ENCODE assay signal across 22 mouse cellular contexts in the genomic region with DNA sequence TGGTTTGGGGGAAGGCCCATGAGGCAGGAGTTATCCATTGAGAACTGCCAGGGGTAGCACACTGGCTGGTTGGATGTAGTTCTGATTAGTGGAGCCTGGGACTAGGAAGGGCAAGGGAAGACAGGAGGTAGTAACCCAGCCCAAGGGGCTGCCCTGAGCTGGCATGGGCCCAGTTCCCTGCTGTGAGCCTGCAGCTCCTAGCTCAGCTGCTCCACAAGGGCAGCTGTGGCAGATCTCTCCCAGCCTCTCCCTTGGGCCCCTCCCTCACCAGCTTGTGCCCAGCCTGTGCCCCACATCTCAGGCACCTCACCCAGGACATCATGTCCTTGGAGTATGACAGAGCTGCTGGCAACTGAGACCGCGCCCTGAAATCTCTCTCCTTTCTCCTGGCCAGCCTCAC. TPM values are rescaled to one million over a fixed set of nuclear protein-coding genes. Genes with fewer than 3 reads are reported as not detected.
DNase-seq lines count a peak whose midpoint lies in the region; ATAC-seq and TF ChIP-seq lines count a peak whose summit lies in the region.
"Had no signal": no experiment of that assay in that cellular context is flagged by ENCODE, and none has a peak within 500 bp of the region (broad histone marks: within the 10 kb centered on the region; RNA-seq: fewer than 3 reads in every experiment).

No protein-coding gene starts in this region.

- DNase-seq in gastrocnemius, adult 2 months: peak; percentile 30
- no peak for DNase-seq in gastrocnemius, adult 8-10 months (ENCODE audit: low spot score in 2 of 2)
- DNase-seq in midbrain, embryonic 10.5 days (ENCODE audit: low spot score): no peak
- peak; percentile 18 for DNase-seq in gastrocnemius, postnatal 14 days
- peak; percentile 33 for DNase-seq in liver, postnatal 0 days
- no peak for DNase-seq in urinary bladder, postnatal 10 days (ENCODE audit: low spot score)
- DNase-seq: cerebellum, adult 9-10 months; embryo, embryonic 11 days; forebrain, postnatal 0 days; kidney, adult 8-10 months; kidney, postnatal 14 days; layer of hippocampus, postnatal 36 days; lung, postnatal 10 days; thymus, postnatal 25 days had no signal

- TF ChIP-seq EP300 in liver, postnatal 0 days (IDR thresholded peaks at IDR 0.05; ENCODE audit: low read depth): no peak

- H3K4me2 ChIP-seq in midbrain, embryonic 13.5 days (replicated peaks): no peak overlapping the region
- no peak overlapping the region for H3K4me2 ChIP-seq in liver, postnatal 0 days (ENCODE audit: low read depth, low read length)
- H3K4me2 ChIP-seq: heart, embryonic 11.5 days; hindbrain, embryonic 14.5 days; limb, embryonic 15.5 days; neural tube, embryonic 12.5 days had no signal

- H3K4me1 ChIP-seq in midbrain, embryonic 13.5 days (replicated peaks): 0 out of 2 replicates have a peak, but pooled peaks cover 3% of the 10 kb centered on the region
- H3K4me1 ChIP-seq in midbrain, embryonic 10.5 days: peaks cover 9% of the 10 kb centered on the region
- H3K4me1 ChIP-seq in liver, postnatal 0 days (ENCODE audit: insufficient read depth): peaks cover 22% of the 10 kb centered on the region
- H3K4me1 ChIP-seq: neural tube, embryonic 12.5 days had no signal

- no peak overlapping the region for H3K27ac ChIP-seq in gastrocnemius, adult 2 months
- H3K27ac ChIP-seq in midbrain, embryonic 13.5 days: no peak overlapping the region
- no peak overlapping the region for H3K27ac ChIP-seq in midbrain, embryonic 10.5 days (replicated peaks)
- no peak overlapping the region for H3K27ac ChIP-seq in liver, postnatal 0 days (ENCODE audit: low read depth)
- H3K27ac ChIP-seq: hindbrain, embryonic 14.5 days; layer of hippocampus, adult 2 months; limb, embryonic 15.5 days; neural tube, embryonic 12.5 days had no signal

- H3K27me3 ChIP-seq in midbrain, embryonic 13.5 days: peaks cover 13% of the 10 kb centered on the region
- H3K27me3 ChIP-seq in midbrain, embryonic 10.5 days (ENCODE audit: low read depth, poor library complexity, severe bottlenecking): peaks cover 19% of the 10 kb centered on the region; the same call in 1 of the 2 replicates
- 0 out of 2 replicates have a peak, but pooled peaks cover 4% of the 10 kb centered on the region for H3K27me3 ChIP-seq in liver, postnatal 0 days (ENCODE audit: insufficient read depth, low read length)

- intact Hi-C loops in gastrocnemius, adult 2 months (cut with DNase I): loop anchor here (1.0 kb wide), 1 partner anchor 78 kb away; no protein-coding TSS in a partner anchor
- intact Hi-C loops in gastrocnemius, postnatal 14 days (cut with DNase I; ENCODE audit: low total_unique reads): loop anchor here (2.0 kb wide), 1 partner anchor 77 kb away; no protein-coding TSS in a partner anchor

- ATAC-seq in midbrain, embryonic 13.5 days: peak; percentile 15; the same call in 1 of the 2 replicates
- ATAC-seq in liver, postnatal 0 days: no peak
- ATAC-seq: forebrain, postnatal 0 days had no signal

- H3K36me3 ChIP-seq in midbrain, embryonic 13.5 days: no peaks in the 10 kb centered on the region
- no peaks in the 10 kb centered on the region for H3K36me3 ChIP-seq in midbrain, embryonic 10.5 days
- no peaks in the 10 kb centered on the region for H3K36me3 ChIP-seq in liver, postnatal 0 days (replicated peaks; ENCODE audit: insufficient read depth, low read length)
- H3K36me3 ChIP-seq: limb, embryonic 15.5 days; neural tube, embryonic 12.5 days had no signal

- H3K4me3 ChIP-seq in gastrocnemius, adult 2 months: no peak overlapping the region
- no peak overlapping the region for H3K4me3 ChIP-seq in midbrain, embryonic 13.5 days (replicated peaks)
- no peak overlapping the region for H3K4me3 ChIP-seq in midbrain, embryonic 10.5 days
- H3K4me3 ChIP-seq in liver, postnatal 0 days (ENCODE audit: low read depth, low read length): no peak overlapping the region
- H3K4me3 ChIP-seq: layer of hippocampus, adult 2 months; limb, embryonic 15.5 days; neural tube, embryonic 12.5 days had no signal

- no peak for TF ChIP-seq CTCF in gastrocnemius, adult 2 months (IDR thresholded peaks at IDR 0.05)
- no peak for TF ChIP-seq CTCF in liver, postnatal 0 days (IDR thresholded peaks at IDR 0.05; ENCODE audit: low read depth)

- H3K9ac ChIP-seq in midbrain, embryonic 13.5 days (replicated peaks): no peak overlapping the region
- H3K9ac ChIP-seq in liver, postnatal 0 days (replicated peaks): no peak overlapping the region
- H3K9ac ChIP-seq: forebrain, postnatal 0 days; hindbrain, embryonic 14.5 days; limb, embryonic 15.5 days; neural tube, embryonic 12.5 days had no signal

- WGBS in midbrain, embryonic 13.5 days: 90% methylated on average over 2 of the region's 2 CpGs
- 100% methylated on average over 2 of the region's 2 CpGs for WGBS in midbrain, embryonic 10.5 days
- WGBS in liver, postnatal 0 days (ENCODE audit: insufficient replicate concordance): 95% methylated on average over 2 of the region's 2 CpGs

- H3K9me3 ChIP-seq in midbrain, embryonic 13.5 days: no peaks in the 10 kb centered on the region
- H3K9me3 ChIP-seq in midbrain, embryonic 10.5 days (replicated peaks): no peaks in the 10 kb centered on the region
- no peaks in the 10 kb centered on the region for H3K9me3 ChIP-seq in liver, postnatal 0 days (ENCODE audit: low read length)
- H3K9me3 ChIP-seq: limb, embryonic 15.5 days; neural tube, embryonic 12.5 days had no signal

RNA-seq across cellular contexts. Expression of a gene that starts 24.7 kb away (rescaled TPM):
- total RNA-seq in gastrocnemius, adult 2 months (2021): not detected
- total RNA-seq in gastrocnemius, adult 8-10 months (2022): under 1 TPM in 1 of 4 experiments, not detected in 3; 0.11 TPM
- not detected in 2 replicates for polyA plus RNA-seq in midbrain, embryonic 13.5 days (2015; fragmentation: Nextera tagmentation; extraction: Ambion mirVana)
- polyA plus RNA-seq in midbrain, embryonic 10.5 days (2016; fragmentation: Nextera tagmentation; extraction: Ambion mirVana): not detected in 2 replicates
- total RNA-seq in gastrocnemius, postnatal 14 days (2021): not detected
- polyA plus RNA-seq in liver, postnatal 0 days (2015; fragmentation: Nextera tagmentation; extraction: Ambion mirVana): 0.05 TPM in 1 of 2 replicates, not detected in the other
- total RNA-seq: heart, postnatal 25 days; layer of hippocampus, adult 2 months; layer of hippocampus, postnatal 36 days; megakaryocyte, adult 5-6 weeks had no signal
- polyA plus RNA-seq: hindbrain, embryonic 14.5 days had no signal

Comparison
In these comparisons a context has a peak if more than half of its experiments do, and no peak if none do; other contexts are left out.
1. DNase-seq: peak in gastrocnemius, adult 2 months (single experiment), gastrocnemius, postnatal 14 days (single experiment) and liver, postnatal 0 days (single experiment); none in gastrocnemius, adult 8-10 months (0 of 2), midbrain, embryonic 10.5 days (single experiment) and urinary bladder, postnatal 10 days (single experiment).